Mouse (Mus musculus) small intestine, adult 2 months (tissue): ENCODE measurements around the gene Mtmr2. TPM values are rescaled to one million over a fixed set of nuclear protein-coding genes. Genes with fewer than 3 reads are reported as not detected.
"Not testable (repeated sequence)": the region's sequence is repeated elsewhere in the genome, so short reads cannot be mapped to it uniquely, and the experiment has no call there.

Experiments used
- H3K27ac ChIP-seq: fragments of 200-500 bp; 2 replicates; pipeline ENCODE4 v1.5.1; 2012; ENCODE audit warnings: low read depth, low read length, control low read depth, inconsistent platforms; ENCODE audit not compliant: insufficient read depth
- H3K27me3 ChIP-seq: fragments of 200-500 bp; 2 replicates; pipeline ENCODE4 v1.6.1; 2012; ENCODE audit warnings: mild to moderate bottlenecking, moderate library complexity, low read length, inconsistent platforms; ENCODE audit not compliant: control insufficient read depth, insufficient read depth
- H3K36me3 ChIP-seq: fragments of 200-500 bp; 2 replicates; pipeline ENCODE4 v1.6.1; 2012; ENCODE audit warnings: mild to moderate bottlenecking, low read length, control low read depth, inconsistent platforms; ENCODE audit not compliant: control insufficient read depth, insufficient read depth
- H3K4me1 ChIP-seq: fragments of 200-500 bp; 2 replicates; pipeline ENCODE4 v1.6.1; 2012; ENCODE audit warnings: low read length, inconsistent platforms, mixed read lengths; ENCODE audit not compliant: control insufficient read depth, insufficient read depth, insufficient read length
- H3K4me3 ChIP-seq: fragments of 200-500 bp; 2 replicates; pipeline ENCODE4 v1.5.1; 2012; ENCODE audit warnings: low read depth, mild to moderate bottlenecking, control low read depth, inconsistent platforms, low read length, moderate library complexity
- CTCF ChIP-seq: fragments of 200-500 bp; IDR thresholded peaks from 2 replicates; pipeline ENCODE4 v1.5.1; 2012; ENCODE audit warnings: low read depth, mild to moderate bottlenecking, control low read depth, inconsistent platforms, low read length, moderate library complexity, mixed read lengths; ENCODE audit not compliant: insufficient replicate concordance, insufficient read length; ENCODE audit errors: extremely low read depth
- POLR2A ChIP-seq: fragments of 200-500 bp; IDR thresholded peaks from 2 replicates; pipeline ENCODE4 v1.6.1; 2012; ENCODE audit warnings: low read depth, mild to moderate bottlenecking, control low read depth, inconsistent platforms, low read length, moderate library complexity
- WGBS: fragments of 180-500 bp; shearing (Covaris S2); methylation state at CpG from one replicate; pipeline ENCODE4 v1.1.7; 2018; 5-methylcytosine and 5-hydroxymethylcytosine counted together
- polyA plus RNA-seq: library from polyadenylated mRNA; depleted of rRNA; stranded (reverse); fragments of >200 nt; gene quantifications from 2 replicates; pipeline ENCODE4 v1.2.3, GENCODE M21; 2012

Gene Mtmr2
- polyA plus RNA-seq, 1 experiment: 26.6 TPM

GRCm38 (mm10) chr9:13709436-13709835 lies 38.8 kb upstream of the Mtmr2 start:
- peaks cover 10% of the 10 kb centered on the region; the same call in 1 of the 2 replicates for H3K4me1 ChIP-seq
- H3K27me3 ChIP-seq: no peaks in the 10 kb centered on the region
- H3K36me3 ChIP-seq: no peaks in the 10 kb centered on the region
- no peak overlapping the region for H3K4me3 ChIP-seq
- 84% methylated on average over 5 of the region's 5 CpGs for WGBS
- TF ChIP-seq POLR2A: no peak
- TF ChIP-seq CTCF: no peak
- H3K27ac ChIP-seq: no peak overlapping the region

DNA sequence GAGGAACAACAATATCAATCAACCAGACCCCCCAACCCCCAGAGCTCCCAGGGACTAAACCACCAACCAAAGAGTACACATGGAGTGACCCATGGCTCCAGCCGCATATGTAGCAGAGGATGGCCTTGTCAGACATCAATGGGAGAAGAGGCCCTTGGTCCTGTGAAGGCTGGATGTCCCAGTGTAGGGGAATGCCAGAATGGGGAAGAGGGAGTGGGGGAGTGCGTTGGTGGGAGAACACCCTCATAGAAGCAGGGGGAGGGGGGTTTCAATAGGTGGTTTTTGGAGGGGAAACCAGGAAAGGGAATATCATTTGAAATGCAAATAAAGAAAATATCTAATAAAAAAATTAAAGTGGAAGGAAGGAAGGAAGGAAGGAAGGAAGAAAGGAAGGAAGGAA lies 32.3 kb upstream of the Mtmr2 start:
- H3K27me3 ChIP-seq: not testable (repeated sequence)

DNA sequence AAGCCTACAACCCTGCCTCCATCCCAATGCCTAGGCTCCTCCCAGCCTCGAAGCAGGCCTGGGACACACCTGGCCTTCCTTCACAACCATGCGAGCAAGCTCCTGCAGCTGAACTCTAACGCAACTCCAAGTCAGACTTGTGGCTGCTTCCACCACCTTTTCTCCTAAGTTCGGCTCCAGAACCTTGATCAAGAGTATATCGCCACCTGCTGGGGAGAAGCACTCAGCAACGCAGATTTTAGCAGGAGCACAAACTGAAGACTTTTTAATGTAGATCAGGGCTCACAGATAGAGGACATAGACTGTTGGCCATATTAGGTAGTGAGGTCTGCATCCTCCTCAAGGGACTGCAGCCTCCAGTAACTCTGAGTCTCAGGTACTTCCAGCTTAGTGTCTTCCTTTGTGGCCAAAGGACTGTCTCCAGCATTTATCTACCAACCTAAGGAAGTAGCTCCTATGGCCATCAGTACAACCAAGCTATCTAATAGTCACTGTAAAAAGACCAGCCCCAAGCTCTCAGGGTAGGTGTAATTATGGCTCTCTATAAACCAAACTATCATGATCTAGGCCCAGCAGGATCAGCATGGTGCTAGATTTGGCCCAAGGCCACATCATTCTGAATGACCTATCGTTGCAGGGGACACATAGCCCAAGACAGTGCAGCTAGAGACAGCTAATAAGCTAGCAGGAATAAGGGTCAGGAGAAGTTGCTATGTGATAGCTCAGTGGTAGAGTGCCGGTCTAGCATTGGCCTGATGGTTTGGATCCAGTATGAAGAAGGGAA lies 31.7 kb upstream of the Mtmr2 start:
- Histone ChIP-seq H3K4me3 (no peak overlapping the region), H3K4me1 (peaks cover 2% of the 10 kb centered on the region), H3K36me3 (no peaks in the 10 kb centered on the region), H3K27me3 (no peaks in the 10 kb centered on the region), H3K27ac (no peak overlapping the region)
- peak; percentile 73; the same call in 1 of the 2 replicates for TF ChIP-seq CTCF
- no peak for TF ChIP-seq POLR2A
- 17% methylated on average over 8 of the region's 8 CpGs for WGBS

More for the DNA sequence above, 32.3 kb upstream of the Mtmr2 start:
- H3K36me3 ChIP-seq, H3K4me1 ChIP-seq, H3K27ac ChIP-seq, H3K4me3 ChIP-seq: not testable (repeated sequence)
- WGBS: 88% methylated on average over 2 of the region's 2 CpGs

DNA sequence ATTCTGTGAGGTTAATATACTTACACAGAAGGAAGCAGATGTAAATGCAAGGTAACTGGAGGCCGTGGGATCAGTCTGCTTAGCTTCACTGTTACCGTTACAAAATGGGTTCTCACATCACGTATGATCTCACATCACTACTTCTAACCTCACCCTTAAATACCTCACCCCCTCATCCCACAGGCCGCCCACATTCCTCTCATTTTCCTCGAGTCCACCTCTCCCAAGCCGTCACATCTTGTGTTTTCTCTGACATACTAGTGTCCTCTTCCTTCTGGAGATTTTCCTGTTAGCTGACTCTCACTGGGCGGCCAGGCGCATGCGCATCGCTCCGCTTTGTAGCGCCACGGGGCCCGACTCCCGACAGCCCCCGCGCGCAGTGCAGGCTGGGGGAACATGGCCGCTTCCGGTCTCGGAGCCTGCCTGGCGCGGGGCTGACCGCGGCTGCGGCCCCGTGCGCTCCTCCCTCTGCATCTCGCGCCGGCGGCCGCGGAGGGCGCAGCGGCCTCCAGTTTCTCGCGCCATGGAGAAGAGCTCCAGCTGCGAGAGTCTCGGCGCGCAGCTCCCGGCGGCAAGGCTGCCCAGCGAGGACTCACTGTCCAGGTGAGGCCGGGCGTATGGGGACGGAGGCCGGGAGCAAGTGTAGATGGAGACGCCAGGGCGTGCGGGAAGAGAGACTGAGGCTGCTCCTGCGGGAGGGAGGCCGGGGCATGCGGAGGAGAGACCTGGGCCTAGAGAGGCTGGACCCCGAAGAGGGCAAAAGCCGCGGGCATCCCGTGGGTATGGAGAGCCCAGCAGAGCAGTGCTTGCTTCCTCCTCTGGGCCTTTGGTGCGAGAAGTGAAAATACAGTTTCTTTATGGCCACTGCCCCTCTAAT lies 826 bp downstream of the Mtmr2 start:
- Histone ChIP-seq H3K27ac (peak overlapping the region; percentile 85), H3K4me3 (peak overlapping the region; percentile 97), H3K27me3 (no peaks in the 10 kb centered on the region), H3K36me3 (no peaks in the 10 kb centered on the region), H3K4me1 (0 out of 2 replicates have a peak, but pooled peaks cover 2% of the 10 kb centered on the region)
- under 1% methylated on average over 60 of the region's 60 CpGs for WGBS
- peak; percentile 69 for TF ChIP-seq POLR2A
- no peak for TF ChIP-seq CTCF

DNA sequence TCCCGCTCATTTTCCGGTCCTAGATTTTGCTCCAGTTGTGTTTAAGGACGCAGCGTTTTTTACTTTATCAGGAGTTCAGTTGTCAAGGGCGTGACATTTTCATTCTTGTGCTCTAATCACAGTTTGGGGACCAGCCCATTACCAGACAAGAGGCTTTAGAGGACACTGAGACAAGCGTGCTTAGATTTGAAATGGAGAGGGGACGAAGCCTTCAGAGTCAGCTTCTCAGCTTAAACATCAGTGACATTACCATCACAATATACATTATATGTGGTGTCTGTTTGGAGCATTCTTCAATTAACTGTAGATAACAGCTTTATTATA lies 1.4 kb downstream of the Mtmr2 start:
- no peak for TF ChIP-seq CTCF
- no peak for TF ChIP-seq POLR2A
- Histone ChIP-seq H3K4me3 (peak overlapping the region; percentile 97), H3K36me3 (no peaks in the 10 kb centered on the region), H3K27ac (peak overlapping the region; percentile 85; the same call in 1 of the 2 replicates), H3K4me1 (0 out of 2 replicates have a peak, but pooled peaks cover 2% of the 10 kb centered on the region), H3K27me3 (no peaks in the 10 kb centered on the region)
- under 1% methylated on average over 7 of the region's 7 CpGs for WGBS

DNA sequence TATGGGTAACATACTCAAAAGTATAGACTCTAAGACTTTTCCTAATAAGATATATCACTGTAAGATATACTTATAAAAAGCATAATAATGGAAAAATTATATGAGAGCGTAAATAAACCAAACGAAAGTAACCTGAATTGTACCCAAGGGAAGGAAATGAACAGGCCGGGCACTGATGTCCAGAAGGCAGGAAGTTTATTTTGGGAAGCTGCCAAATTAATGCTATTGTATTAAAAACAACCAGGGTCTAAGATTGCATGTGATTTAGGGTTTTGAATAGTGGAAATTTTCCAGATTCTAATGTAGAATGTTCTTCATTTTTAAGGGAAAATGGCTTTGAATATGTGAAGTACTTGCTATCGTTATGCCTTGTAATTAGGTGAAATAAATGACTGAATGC lies 4.3 kb downstream of the Mtmr2 start:
- no peaks in the 10 kb centered on the region for H3K27me3 ChIP-seq
- 0 out of 2 replicates have a peak, but pooled peaks cover 2% of the 10 kb centered on the region for H3K4me1 ChIP-seq
- H3K27ac ChIP-seq: no peak overlapping the region
- WGBS: 43% methylated on average over 4 of the region's 4 CpGs
- no peak overlapping the region for H3K4me3 ChIP-seq
- H3K36me3 ChIP-seq: no peaks in the 10 kb centered on the region
- TF ChIP-seq POLR2A: no peak
- TF ChIP-seq CTCF: no peak

DNA sequence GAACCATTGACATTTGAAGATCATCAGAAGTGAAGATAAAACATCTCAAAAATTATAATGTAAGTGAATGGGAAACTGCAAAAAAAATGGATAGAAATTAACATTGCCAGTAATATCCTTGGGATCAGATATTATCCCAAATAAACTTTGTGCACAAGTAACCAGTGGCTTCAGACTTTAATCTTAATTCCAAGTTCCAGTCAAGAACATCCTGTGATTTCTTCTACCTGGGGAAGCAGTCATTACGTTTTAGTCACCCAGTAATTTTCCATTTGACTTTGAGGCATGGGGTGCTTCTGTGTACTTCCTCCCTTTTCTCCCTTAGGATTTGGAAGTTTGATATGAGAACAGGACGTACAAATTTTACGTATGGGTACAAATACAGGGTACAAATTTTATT lies 12.2 kb downstream of the Mtmr2 start:
- Histone ChIP-seq H3K27ac (no peak overlapping the region), H3K27me3 (no peaks in the 10 kb centered on the region), H3K4me3 (no peak overlapping the region), H3K36me3 (peaks cover 3% of the 10 kb centered on the region; the same call in 1 of the 2 replicates), H3K4me1 (no peaks in the 10 kb centered on the region)
- 85% methylated on average over 3 of the region's 3 CpGs for WGBS
- TF ChIP-seq CTCF (no peak), POLR2A (no peak)
